Mouse (Mus musculus) MEL (cell line): ENCODE data around the gene Sctr. TPM values are rescaled to one million over a fixed set of nuclear protein-coding genes. Genes with fewer than 3 reads are reported as not detected.
A peak's percentile ranks its signal among the peaks of the same experiment; 100 is the strongest.

Experiments
- DNase-seq: peaks from one replicate; pipeline ENCODE4 v3.0.0; 2011; ENCODE audit warnings: low read depth, low spot score
- H3K27ac ChIP-seq: 2 replicates; pipeline ENCODE4 v1.5.1; 2012; ENCODE audit warnings: low read depth, mild to moderate bottlenecking, control low read depth, low read length, moderate library complexity; ENCODE audit not compliant: control insufficient read depth
- H3K27me3 ChIP-seq, 2 experiments: fragments of 150-350 bp in 1 of 2; sonication (generic) in 1 of 2; 2 replicates each; pipeline ENCODE4 v1.6.1; 2012; ENCODE audit warnings: low read length in 2 of 2, mild to moderate bottlenecking in 2 of 2, improper control_type of control experiment in 1 of 2, moderate library complexity in 1 of 2; ENCODE audit not compliant: insufficient read depth in 2 of 2, control insufficient read depth in 1 of 2
- H3K36me3 ChIP-seq, 2 experiments: 2 replicates each; pipeline ENCODE4 v1.6.1; 2012 to 2014; ENCODE audit warnings: low read length in 2 of 2, improper control_type of control experiment in 1 of 2, inconsistent platforms in 1 of 2, mild to moderate bottlenecking in 1 of 2; ENCODE audit not compliant: insufficient read depth in 2 of 2, control insufficient read depth in 1 of 2
- H3K4me1 ChIP-seq, 2 experiments: fragments of 150-350 bp in 1 of 2; sonication (generic) in 1 of 2; 2 replicates each; pipeline ENCODE4 v1.6.1; 2012; ENCODE audit warnings: low read length in 2 of 2, improper control_type of control experiment in 1 of 2, mild to moderate bottlenecking in 1 of 2; ENCODE audit not compliant: insufficient read depth in 2 of 2, control insufficient read depth in 1 of 2
- H3K4me3 ChIP-seq, 2 experiments: fragments of 150-350 bp in 1 of 2; sonication (generic) in 1 of 2; 2 replicates each; pipeline ENCODE4 v1.5.1; 2012; ENCODE audit warnings: low read depth in 2 of 2, low read length in 2 of 2, mild to moderate bottlenecking in 2 of 2, moderate library complexity in 2 of 2, control low read depth in 1 of 2, improper control_type of control experiment in 1 of 2; ENCODE audit not compliant: control insufficient read depth in 1 of 2, insufficient read depth in 1 of 2
- H3K79me2 ChIP-seq: 2 replicates; pipeline ENCODE4 v1.6.1; 2012; ENCODE audit warnings: mild to moderate bottlenecking, low read length, moderate library complexity; ENCODE audit not compliant: control insufficient read depth, poor library complexity, insufficient read depth
- H3K9ac ChIP-seq: 2 replicates; pipeline ENCODE4 v1.6.1; 2012; ENCODE audit warnings: low read depth, mild to moderate bottlenecking, control low read depth, low read length, moderate library complexity; ENCODE audit not compliant: control insufficient read depth, poor library complexity, severe bottlenecking
- H3K9me3 ChIP-seq: fragments of 150-350 bp; sonication (generic); replicated peaks from 2 replicates; pipeline ENCODE4 v1.6.1; 2012; ENCODE audit warnings: mild to moderate bottlenecking, low read length, improper control_type of control experiment, moderate library complexity; ENCODE audit not compliant: insufficient read depth
- CHD1 ChIP-seq: IDR thresholded peaks from 2 replicates; pipeline ENCODE4 v1.6.1; 2012; ENCODE audit warnings: low read depth, mild to moderate bottlenecking, inconsistent platforms, low read length, improper control_type of control experiment
- CHD2 ChIP-seq: IDR thresholded peaks from 2 replicates; pipeline ENCODE4 v1.6.1; 2011; ENCODE audit warnings: low read length, improper control_type of control experiment
- CTCF ChIP-seq, 3 experiments: IDR thresholded peaks in 2 of 3; conservative IDR thresholded peaks in 1 of 3; 2 replicates each; pipeline ENCODE4 v1.5.1; 2011 to 2012; ENCODE audit warnings: low read length in 3 of 3, low read depth in 2 of 3, mild to moderate bottlenecking in 2 of 3, improper control_type of control experiment in 1 of 3, inconsistent platforms in 1 of 3, mixed read lengths in 1 of 3, moderate library complexity in 1 of 3; ENCODE audit not compliant: control insufficient read depth in 1 of 3, insufficient read depth in 1 of 3, poor library complexity in 1 of 3, severe bottlenecking in 1 of 3
- ELF1 ChIP-seq: IDR thresholded peaks from 2 replicates; pipeline ENCODE4 v1.6.1; 2014; ENCODE audit warnings: low read depth, mild to moderate bottlenecking, inconsistent platforms, low read length, improper control_type of control experiment, moderate library complexity
- ETS1 ChIP-seq: IDR thresholded peaks from 2 replicates; pipeline ENCODE4 v1.6.1; 2012; ENCODE audit warnings: low read depth, mild to moderate bottlenecking, inconsistent platforms, low read length, improper control_type of control experiment, moderate library complexity
- GATA1 ChIP-seq: IDR thresholded peaks from 2 replicates; pipeline ENCODE4 v1.6.1; 2011; ENCODE audit warnings: low read depth, low read length, improper control_type of control experiment
- HCFC1 ChIP-seq: IDR thresholded peaks from 2 replicates; pipeline ENCODE4 v1.6.1; 2012; ENCODE audit warnings: low read depth, mild to moderate bottlenecking, inconsistent platforms, low read length, improper control_type of control experiment, moderate library complexity
- MAZ ChIP-seq: IDR thresholded peaks from 2 replicates; pipeline ENCODE4 v1.6.1; 2012; ENCODE audit warnings: low read depth, mild to moderate bottlenecking, inconsistent platforms, low read length, improper control_type of control experiment
- MEF2A ChIP-seq: IDR thresholded peaks from 2 replicates; pipeline ENCODE4 v1.6.1; 2014; ENCODE audit warnings: low read depth, mild to moderate bottlenecking, inconsistent platforms, low read length, improper control_type of control experiment; ENCODE audit not compliant: poor library complexity, insufficient replicate concordance, severe bottlenecking; ENCODE audit errors: extremely low read depth
- MXI1 ChIP-seq: IDR thresholded peaks from 2 replicates; pipeline ENCODE4 v1.6.1; 2011; ENCODE audit warnings: mild to moderate bottlenecking, low read depth, low read length, improper control_type of control experiment
- MYB ChIP-seq: IDR thresholded peaks from 2 replicates; pipeline ENCODE4 v1.6.1; 2011; ENCODE audit warnings: mild to moderate bottlenecking, low read depth, low read length, improper control_type of control experiment
- NELFE ChIP-seq: IDR thresholded peaks from 2 replicates; pipeline ENCODE4 v1.6.1; 2011; ENCODE audit warnings: low read depth, low read length, improper control_type of control experiment
- NRF1 ChIP-seq: IDR thresholded peaks from 2 replicates; pipeline ENCODE4 v1.6.1; 2014; ENCODE audit warnings: low read depth, mild to moderate bottlenecking, inconsistent platforms, low read length, improper control_type of control experiment, moderate library complexity; ENCODE audit not compliant: poor library complexity, insufficient read depth, severe bottlenecking
- POLR2A ChIP-seq, 2 experiments: IDR thresholded peaks; 2 replicates each; pipeline ENCODE4 v1.6.1; 2011 to 2012; ENCODE audit warnings: low read length in 2 of 2, mild to moderate bottlenecking in 2 of 2, control low read depth in 1 of 2, improper control_type of control experiment in 1 of 2, low read depth in 1 of 2, moderate library complexity in 1 of 2; ENCODE audit not compliant: control insufficient read depth in 1 of 2, insufficient read depth in 1 of 2, poor library complexity in 1 of 2
- POLR2AphosphoS2 ChIP-seq: IDR thresholded peaks from 2 replicates; pipeline ENCODE4 v1.6.1; 2011; ENCODE audit warnings: low read length, improper control_type of control experiment
- POLR2AphosphoS5 ChIP-seq: IDR thresholded peaks from 2 replicates; pipeline ENCODE4 v1.6.1; 2012; ENCODE audit warnings: low read depth, borderline replicate concordance, mild to moderate bottlenecking, inconsistent platforms, low read length, moderate library complexity, mixed read lengths
- RAD21 ChIP-seq: IDR thresholded peaks from 2 replicates; pipeline ENCODE4 v1.6.1; 2011; ENCODE audit warnings: mild to moderate bottlenecking, low read depth, low read length, improper control_type of control experiment
- RCOR1 ChIP-seq: IDR thresholded peaks from 2 replicates; pipeline ENCODE4 v1.6.1; 2012; ENCODE audit warnings: low read depth, mild to moderate bottlenecking, inconsistent platforms, low read length, improper control_type of control experiment
- SIN3A ChIP-seq: IDR thresholded peaks from 2 replicates; pipeline ENCODE4 v1.6.1; 2012; ENCODE audit warnings: low read length, improper control_type of control experiment, inconsistent platforms
- SMC3 ChIP-seq: IDR thresholded peaks from 2 replicates; pipeline ENCODE4 v1.6.1; 2011; ENCODE audit warnings: low read depth, low read length, improper control_type of control experiment
- USF1 ChIP-seq: IDR thresholded peaks from 2 replicates; pipeline ENCODE4 v1.6.1; 2014; ENCODE audit warnings: low read depth, mild to moderate bottlenecking, inconsistent platforms, low read length, improper control_type of control experiment, moderate library complexity
- USF2 ChIP-seq, 2 experiments: IDR thresholded peaks; 2 replicates each; pipeline ENCODE4 v1.6.1; 2011 to 2012; ENCODE audit warnings: improper control_type of control experiment in 2 of 2, low read length in 2 of 2, borderline replicate concordance in 1 of 2, inconsistent platforms in 1 of 2, low read depth in 1 of 2, mild to moderate bottlenecking in 1 of 2; ENCODE audit not compliant: insufficient read depth in 1 of 2
- ZC3H11A ChIP-seq: IDR thresholded peaks from 2 replicates; pipeline ENCODE4 v1.6.1; 2012; ENCODE audit warnings: low read depth, mild to moderate bottlenecking, inconsistent platforms, low read length, improper control_type of control experiment
- ZKSCAN1 ChIP-seq: IDR thresholded peaks from 2 replicates; pipeline ENCODE4 v1.6.1; 2012; ENCODE audit warnings: low read depth, mild to moderate bottlenecking, inconsistent platforms, low read length, improper control_type of control experiment, moderate library complexity
- polyA plus RNA-seq, 2 experiments: library from polyadenylated mRNA; stranded (reverse) in 1 of 2; unstranded in 1 of 2; fragments of >175 nt in 1 of 2; fragments of >200 nt in 1 of 2; gene quantifications; 2 replicates each; pipeline versions ENCODE4 v1.2.1 to v1.2.4; 2012; ENCODE audit warnings: low replicate concordance in 2 of 2, low read depth in 1 of 2; ENCODE audit not compliant: insufficient read length in 2 of 2, insufficient read depth in 1 of 2, missing spikeins in 1 of 2
- total RNA-seq: library from RNA; depleted of rRNA; stranded (reverse); fragments of 300-350 nt; gene quantifications from 2 replicates; pipeline ENCODE4 v1.2.3, GENCODE M21; 2012

Sctr gene
- total and polyA plus RNA-seq, 3 experiments = not detected

GRCm38 (mm10) chr1:119986555-119986954, 20.1 kb upstream of the Sctr start:
- H3K27me3 ChIP-seq = peaks cover 0 to 2% of the 10 kb centered on the region in 2 experiments; a peak in 3 of 4 replicates
- no peaks in the 10 kb centered on the region for H3K79me2 ChIP-seq
- no peak overlapping the region for H3K4me3 ChIP-seq
- no peak overlapping the region for H3K9ac ChIP-seq
- H3K4me1 ChIP-seq = no peaks in the 10 kb centered on the region
- no peaks in the 10 kb centered on the region for H3K9me3 ChIP-seq
- H3K36me3 ChIP-seq = no peaks in the 10 kb centered on the region
- TF ChIP-seq ETS1 (no peak), SIN3A (no peak), RCOR1 (no peak), USF2 (IDR thresholded peaks at IDR 0.05; ENCODE audit: borderline replicate concordance in 1 of 2, insufficient read depth in 1 of 2, low read depth in 1 of 2, low read length in 2 of 2) (no peak), POLR2AphosphoS2 (no peak), ZKSCAN1 (no peak), MAZ (no peak), CHD1 (no peak), ZC3H11A (no peak), RAD21 (no peak), USF1 (no peak), POLR2A (IDR thresholded peaks at IDR 0.05; ENCODE audit: control insufficient read depth in 1 of 2, insufficient read depth in 1 of 2, low read depth in 1 of 2, low read length in 2 of 2, poor library complexity in 1 of 2) (no peak), CHD2 (no peak), NRF1 (no peak), CTCF (IDR thresholded peaks at IDR 0.05 in 2 of 3, conservative IDR thresholded peaks at IDR 0.05 in 1 of 3; ENCODE audit: control insufficient read depth in 1 of 3, insufficient read depth in 1 of 3, low read depth in 2 of 3, low read length in 3 of 3, poor library complexity in 1 of 3, severe bottlenecking in 1 of 3) (no peak), POLR2AphosphoS5 (no peak), MEF2A (no peak)
- no peak overlapping the region for H3K27ac ChIP-seq
- no peak for DNase-seq

GRCm38 (mm10) chr1:119996798-119997581, 9.7 kb upstream of the Sctr start, which contains the start of gene Cfap221:
Gene Cfap221 (minus strand): TSS chr1:119997234.
- peak; percentile 94 for DNase-seq

More at GRCm38 (mm10) chr1:119996798-119997581, 9.7 kb upstream of the Sctr start, which contains the start of gene Cfap221:
- Histone ChIP-seq H3K4me3 (peak within 1 kb of the TSS; percentile 65 to 76), H3K9ac (peak within 1 kb of the TSS; percentile 50)
- TF ChIP-seq SIN3A = peak; percentile 92
- no peak for TF ChIP-seq NELFE
- no peak for TF ChIP-seq SMC3
- no peak for TF ChIP-seq CHD2
- no peak for TF ChIP-seq RCOR1
- no peak for TF ChIP-seq MYB
- TF ChIP-seq MXI1 = peak; percentile 78
- peak; percentile 68 for TF ChIP-seq HCFC1
- TF ChIP-seq GATA1 = no peak
- TF ChIP-seq ZKSCAN1 = no peak
- peak; percentile 62 for TF ChIP-seq ELF1
- TF ChIP-seq CHD1 = 0 out of 2 replicates have a peak, but pooled peaks have one; percentile 88
- TF ChIP-seq, all 39 proteins: peak for 5
- peaks cover 0 to 2% of the 10 kb centered on the region in 2 experiments; a peak in 1 of 4 replicates for H3K4me1 ChIP-seq
- H3K36me3 ChIP-seq = no peaks in the 10 kb centered on the region
- H3K27ac ChIP-seq = no peak within 1 kb of the TSS
- no peaks in the 10 kb centered on the region for H3K79me2 ChIP-seq
- H3K27me3 ChIP-seq = no peaks in the 10 kb centered on the region; a peak in 2 of 4 replicates
- no peaks in the 10 kb centered on the region for H3K9me3 ChIP-seq
